Mouse (Mus musculus) neutrophil, adult 59 days (primary cell): Measurements from ENCODE around the gene Adamts8. TPM values are rescaled to one million over a fixed set of nuclear protein-coding genes. Genes with fewer than 3 reads are reported as not detected.

Experiments
- total RNA-seq, 2 experiments: library from RNA; stranded (reverse); gene quantifications; 1 replicate in 1 of 2; 2 replicates in 1 of 2; pipeline ENCODE4 v1.2.4; 2023

Gene Adamts8
- total RNA-seq, result not detected

DNA sequence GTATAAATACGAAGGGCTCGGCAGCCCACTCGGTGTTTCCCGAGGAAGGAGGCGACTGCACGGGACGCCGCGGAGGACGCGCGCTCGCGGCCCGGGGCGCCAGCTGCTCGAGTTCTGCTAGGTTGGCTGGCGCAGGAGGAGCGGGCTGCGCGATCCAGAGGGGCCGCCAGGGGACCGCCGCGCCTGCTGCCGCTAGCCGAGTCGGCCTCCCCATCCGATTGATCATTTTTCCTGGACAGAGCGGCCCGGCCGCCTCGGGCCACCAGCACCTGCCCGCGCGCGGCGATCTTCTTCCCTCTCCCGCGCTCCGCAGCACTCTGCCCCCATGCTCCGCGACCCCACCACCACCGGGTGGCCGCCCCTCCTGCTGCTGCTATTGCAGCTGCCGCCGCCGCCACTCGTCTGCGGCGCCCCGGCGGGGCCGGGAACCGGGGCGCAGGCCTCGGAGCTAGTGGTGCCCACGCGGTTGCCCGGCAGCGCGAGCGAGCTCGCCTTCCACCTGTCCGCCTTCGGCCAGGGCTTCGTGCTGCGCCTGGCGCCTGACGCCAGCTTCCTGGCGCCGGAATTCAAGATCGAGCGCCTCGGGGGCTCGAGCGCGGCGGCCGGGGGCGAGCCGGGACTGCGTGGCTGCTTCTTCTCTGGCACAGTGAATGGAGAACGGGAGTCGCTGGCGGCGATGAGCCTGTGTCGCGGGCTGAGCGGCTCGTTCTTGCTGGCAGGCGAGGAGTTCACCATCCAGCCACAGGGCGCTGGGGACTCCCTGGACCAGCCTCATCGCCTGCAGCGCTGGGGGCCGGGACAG, at the start of gene Adamts8:
TSS of gene Adamts8 (plus strand) at position 51 of the 802 bp plus-strand sequence.

DNA sequence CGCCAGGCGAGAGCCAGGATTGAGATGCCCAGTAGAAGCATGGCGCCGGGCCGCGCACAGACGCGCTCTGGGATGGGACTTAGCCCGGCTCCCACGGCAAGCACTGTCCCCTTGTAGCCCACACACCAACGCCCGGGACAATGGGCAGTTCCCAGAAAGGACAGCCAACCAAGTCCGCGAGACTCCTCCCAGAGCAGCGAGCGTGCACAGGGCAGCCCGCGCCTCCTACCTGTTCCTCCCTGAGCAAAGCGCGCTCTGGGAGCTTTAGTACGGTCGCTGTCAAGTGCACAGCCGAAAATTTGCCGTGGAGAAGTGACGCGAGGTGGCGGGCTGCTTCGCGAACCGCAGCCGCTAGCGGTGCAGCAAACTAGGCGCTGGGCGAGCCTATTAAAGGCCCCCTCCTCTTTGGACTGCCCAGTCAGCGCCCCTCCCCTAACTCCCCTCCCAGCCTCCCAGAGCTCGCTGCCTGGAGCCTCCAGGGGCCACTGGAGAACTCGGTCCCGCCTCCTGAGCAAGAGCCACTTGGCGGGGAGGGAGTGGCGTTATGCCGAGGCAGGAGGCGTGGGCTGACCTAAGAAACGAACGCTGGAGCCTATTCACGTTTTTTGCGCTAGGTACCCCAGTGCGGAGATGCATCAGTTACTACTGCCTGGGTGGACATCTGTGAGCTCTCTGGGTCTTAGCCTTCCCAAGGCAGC, 20.0 kb upstream of the Adamts8 start, which contains the start of gene Adamts15:
TSS of gene Adamts15 (minus strand) at position 256 of the 698 bp plus-strand sequence.

Other genes starting within 250 kb of the Adamts8 start
- gene Adamts15, start 20.1 kb upstream of the Adamts8 start, total RNA-seq, result not detected
- gene Zbtb44, start 88.1 kb downstream of the Adamts8 start, total RNA-seq, result 10 to 100 TPM; 27.3 to 29.2 TPM
- gene St14, start 189.3 kb downstream of the Adamts8 start, total RNA-seq, result 1 to 10 TPM; 2.1 to 2.7 TPM